Mouse (Mus musculus): ENCODE measurements around the gene Plcb3. TPM values are rescaled to one million over a fixed set of nuclear protein-coding genes. Genes with fewer than 3 reads are reported as not detected.

Gene Plcb3
- polyA plus RNA-seq, 1 experiment from 2014 or later: 50.6 TPM

GRCm38 (mm10) chr19:6924461-6925306 lies 51.6 kb downstream of the Plcb3 start:
- Histone ChIP-seq H3K4me1 (ENCODE audit: control insufficient read depth, insufficient read depth, low read length) (peaks cover 16% of the 10 kb centered on the region), H3K27me3 (ENCODE audit: control insufficient read depth, insufficient read depth, low read length) (peaks cover 28% of the 10 kb centered on the region), H3K27ac (ENCODE audit: low read length) (no peak overlapping the region), H3K4me2 (replicated peaks; ENCODE audit: low read depth, low read length) (peak overlapping the region; percentile 31), H3K4me3 (ENCODE audit: low read depth, low read length) (peak overlapping the region; percentile 12; the same call in 1 of the 2 replicates), H3K9me3 (ENCODE audit: control insufficient read depth, low read depth, low read length) (no peaks in the 10 kb centered on the region), H3K9ac (replicated peaks; ENCODE audit: low read depth, low read length) (no peak overlapping the region), H3K36me3 (ENCODE audit: control insufficient read depth, insufficient read depth, low read length) (no peaks in the 10 kb centered on the region)
- 4% methylated on average over 39 of the region's 39 CpGs for WGBS
- no peak for ATAC-seq (ENCODE audit: insufficient number of reproducible peaks, insufficient read depth, low FRiP score, low read depth)

- no peaks in the 10 kb centered on the region for H3K9me3 ChIP-seq (ENCODE audit: control insufficient read depth, low read depth, low read length)
- WGBS: 62% methylated on average over 6 of the region's 6 CpGs
- no peak overlapping the region for H3K4me2 ChIP-seq (replicated peaks; ENCODE audit: low read depth, low read length)
- no peak for ATAC-seq (ENCODE audit: insufficient number of reproducible peaks, insufficient read depth, low FRiP score, low read depth)
- peaks cover 16% of the 10 kb centered on the region for H3K4me1 ChIP-seq (ENCODE audit: control insufficient read depth, insufficient read depth, low read length)
- H3K27me3 ChIP-seq (ENCODE audit: control insufficient read depth, insufficient read depth, low read length): peaks cover 28% of the 10 kb centered on the region
- no peak overlapping the region for H3K9ac ChIP-seq (replicated peaks; ENCODE audit: low read depth, low read length)
- H3K36me3 ChIP-seq (ENCODE audit: control insufficient read depth, insufficient read depth, low read length): no peaks in the 10 kb centered on the region
- H3K27ac ChIP-seq (ENCODE audit: low read length): no peak overlapping the region
- no peak overlapping the region; the same call in 1 of the 2 replicates for H3K4me3 ChIP-seq (ENCODE audit: low read depth, low read length)
Observed at GRCm38 (mm10) chr19:6922901-6923735, 53.2 kb downstream of the Plcb3 start.

- Histone ChIP-seq H3K4me1 (ENCODE audit: control insufficient read depth, insufficient read depth, low read length) (peaks cover 16% of the 10 kb centered on the region), H3K4me3 (ENCODE audit: low read depth, low read length) (peak within 1 kb of the TSS; percentile 45), H3K27me3 (ENCODE audit: control insufficient read depth, insufficient read depth, low read length) (peaks cover 22% of the 10 kb centered on the region), H3K4me2 (replicated peaks; ENCODE audit: low read depth, low read length) (peak within 1 kb of the TSS; percentile 89), H3K9ac (replicated peaks; ENCODE audit: low read depth, low read length) (peak within 1 kb of the TSS; percentile 29), H3K36me3 (ENCODE audit: control insufficient read depth, insufficient read depth, low read length) (no peaks in the 10 kb centered on the region), H3K9me3 (ENCODE audit: control insufficient read depth, low read depth, low read length) (no peaks in the 10 kb centered on the region), H3K27ac (ENCODE audit: low read length) (peak within 1 kb of the TSS; percentile 56; the same call in 1 of the 2 replicates)
- peak; percentile 94 for ATAC-seq (ENCODE audit: insufficient number of reproducible peaks, insufficient read depth, low FRiP score, low read depth)
- 1% methylated on average over 64 of the region's 66 CpGs for WGBS
Observed at GRCm38 (mm10) chr19:6921647-6922567, 54.4 kb downstream of the Plcb3 start, which contains the start of gene Esrra. Gene Esrra (minus strand): TSS chr19:6921813.

GRCm38 (mm10) chr19:6920741-6921636 lies 55.3 kb downstream of the Plcb3 start:
- Histone ChIP-seq H3K4me1 (ENCODE audit: control insufficient read depth, insufficient read depth, low read length) (peaks cover 16% of the 10 kb centered on the region), H3K9me3 (ENCODE audit: control insufficient read depth, low read depth, low read length) (no peaks in the 10 kb centered on the region), H3K36me3 (ENCODE audit: control insufficient read depth, insufficient read depth, low read length) (no peaks in the 10 kb centered on the region), H3K9ac (replicated peaks; ENCODE audit: low read depth, low read length) (peak overlapping the region; percentile 29), H3K27me3 (ENCODE audit: control insufficient read depth, insufficient read depth, low read length) (peaks cover 13% of the 10 kb centered on the region), H3K4me2 (replicated peaks; ENCODE audit: low read depth, low read length) (peak overlapping the region; percentile 89), H3K4me3 (ENCODE audit: low read depth, low read length) (peak overlapping the region; percentile 45), H3K27ac (ENCODE audit: low read length) (peak overlapping the region; percentile 56; the same call in 1 of the 2 replicates)
- 2% methylated on average over 45 of the region's 48 CpGs for WGBS
- peak; percentile 1; the same call in 1 of the 2 replicates for ATAC-seq (ENCODE audit: insufficient number of reproducible peaks, insufficient read depth, low FRiP score, low read depth)

GRCm38 (mm10) chr19:6919876-6920740 lies 56.2 kb downstream of the Plcb3 start:
- peak overlapping the region; percentile 89 for H3K4me2 ChIP-seq (replicated peaks; ENCODE audit: low read depth, low read length)
- peak overlapping the region; percentile 56; the same call in 1 of the 2 replicates for H3K27ac ChIP-seq (ENCODE audit: low read length)
- WGBS: 35% methylated on average over 8 of the region's 8 CpGs
- 0 out of 2 replicates have a peak, but pooled peaks cover 5% of the 10 kb centered on the region for H3K27me3 ChIP-seq (ENCODE audit: control insufficient read depth, insufficient read depth, low read length)
- peak overlapping the region; percentile 45 for H3K4me3 ChIP-seq (ENCODE audit: low read depth, low read length)
- no peaks in the 10 kb centered on the region for H3K9me3 ChIP-seq (ENCODE audit: control insufficient read depth, low read depth, low read length)
- no peaks in the 10 kb centered on the region for H3K36me3 ChIP-seq (ENCODE audit: control insufficient read depth, insufficient read depth, low read length)
- peaks cover 12% of the 10 kb centered on the region for H3K4me1 ChIP-seq (ENCODE audit: control insufficient read depth, insufficient read depth, low read length)
- H3K9ac ChIP-seq (replicated peaks; ENCODE audit: low read depth, low read length): peak overlapping the region; percentile 29; the same call in 1 of the 2 replicates
- ATAC-seq (ENCODE audit: insufficient number of reproducible peaks, insufficient read depth, low FRiP score, low read depth): no peak

GRCm38 (mm10) chr19:6919431-6919830 lies 56.8 kb downstream of the Plcb3 start:
- Histone ChIP-seq H3K4me1 (ENCODE audit: control insufficient read depth, insufficient read depth, low read length) (peaks cover 12% of the 10 kb centered on the region), H3K9me3 (ENCODE audit: control insufficient read depth, low read depth, low read length) (no peaks in the 10 kb centered on the region), H3K36me3 (ENCODE audit: control insufficient read depth, insufficient read depth, low read length) (no peaks in the 10 kb centered on the region), H3K4me2 (replicated peaks; ENCODE audit: low read depth, low read length) (no peak overlapping the region), H3K9ac (replicated peaks; ENCODE audit: low read depth, low read length) (no peak overlapping the region), H3K27me3 (ENCODE audit: control insufficient read depth, insufficient read depth, low read length) (no peaks in the 10 kb centered on the region), H3K27ac (ENCODE audit: low read length) (no peak overlapping the region), H3K4me3 (ENCODE audit: low read depth, low read length) (no peak overlapping the region)
- ATAC-seq (ENCODE audit: insufficient number of reproducible peaks, insufficient read depth, low FRiP score, low read depth): no peak

Measured in stomach, embryonic 14.5 days (tissue).